Mouse (Mus musculus): Measurements from ENCODE around the gene Zdhhc12.

GRCm38 (mm10) chr2:30095882-30096527, 2.6 kb upstream of the Zdhhc12 start:
- TF ChIP-seq TAL1 (IDR thresholded peaks at IDR 0.05; ENCODE audit: low read length) (no peak), GATA1 (IDR thresholded peaks at IDR 0.05; ENCODE audit: low read length) (no peak)
